Mouse (Mus musculus) CH12.LX (cell line): ENCODE measurements around the gene Hyal3. TPM values are rescaled to one million over a fixed set of nuclear protein-coding genes. Genes with fewer than 3 reads are reported as not detected.
A peak's percentile ranks its signal among the peaks of the same experiment; 100 is the strongest.

Source experiments
- DNase-seq: peaks from one replicate; pipeline ENCODE4 v3.0.0-alpha.2; 2013; ENCODE audit errors: extremely low read depth
- H3K27ac ChIP-seq: 2 replicates; pipeline ENCODE4 v1.5.1; 2012; ENCODE audit warnings: low read depth, mild to moderate bottlenecking, control low read depth, moderate library complexity; ENCODE audit not compliant: insufficient read depth
- H3K27me3 ChIP-seq: replicated peaks from 2 replicates; pipeline ENCODE3; 2012; ENCODE audit warnings: inconsistent platforms
- H3K36me3 ChIP-seq, 2 experiments: replicated peaks in 1 of 2; 2 replicates each; pipeline versions ENCODE3 to v1.6.1; 2012; ENCODE audit warnings: inconsistent platforms in 1 of 2, low read length in 1 of 2, mild to moderate bottlenecking in 1 of 2, mixed read lengths in 1 of 2, moderate library complexity in 1 of 2; ENCODE audit not compliant: control insufficient read depth in 1 of 2, insufficient read depth in 1 of 2
- H3K4me1 ChIP-seq, 2 experiments: 2 replicates each; pipeline ENCODE4 v1.6.1; 2012; ENCODE audit warnings: inconsistent platforms in 1 of 2, moderate library complexity in 1 of 2; ENCODE audit not compliant: insufficient read depth in 2 of 2, control insufficient read depth in 1 of 2
- H3K4me2 ChIP-seq: 2 replicates; pipeline ENCODE4 v1.6.1; 2012; ENCODE audit warnings: low read depth, mild to moderate bottlenecking, control low read depth; ENCODE audit not compliant: poor library complexity, insufficient read depth, severe bottlenecking
- H3K4me3 ChIP-seq, 3 experiments: fragments of 150-350 bp in 1 of 3; sonication (generic) in 1 of 3; replicated peaks in 1 of 3; 2 replicates each; pipeline versions ENCODE3 to v1.5.1; 2011 to 2012; ENCODE audit warnings: low read depth in 2 of 3, low read length in 2 of 3, mild to moderate bottlenecking in 2 of 3, moderate library complexity in 2 of 3, control low read depth in 1 of 3, improper control_type of control experiment in 1 of 3, inconsistent platforms in 1 of 3, mixed read lengths in 1 of 3; ENCODE audit not compliant: poor library complexity in 1 of 3
- H3K79me2 ChIP-seq: replicated peaks from 2 replicates; pipeline ENCODE4 v1.6.1; 2012; ENCODE audit warnings: mild to moderate bottlenecking, moderate library complexity; ENCODE audit not compliant: control insufficient read depth, poor library complexity, insufficient read depth, severe bottlenecking; ENCODE audit errors: extremely low read depth
- H3K9ac ChIP-seq: 2 replicates; pipeline ENCODE4 v1.6.1; 2012; ENCODE audit warnings: low read depth, mild to moderate bottlenecking, control low read depth, moderate library complexity; ENCODE audit not compliant: insufficient read depth
- H3K9me3 ChIP-seq: replicated peaks from 2 replicates; pipeline ENCODE3; 2012; ENCODE audit warnings: low read length, inconsistent platforms, mixed read lengths
- BHLHE40 ChIP-seq: IDR thresholded peaks from 2 replicates; pipeline ENCODE4 v1.6.1; 2011; ENCODE audit warnings: mild to moderate bottlenecking, low read depth, low read length, improper control_type of control experiment
- CTCF ChIP-seq, 2 experiments: IDR thresholded peaks in 1 of 2; conservative IDR thresholded peaks in 1 of 2; 2 replicates each; pipeline ENCODE4 v1.5.1; 2011 to 2012; ENCODE audit warnings: low read depth in 2 of 2, low read length in 2 of 2, improper control_type of control experiment in 1 of 2, inconsistent platforms in 1 of 2, mild to moderate bottlenecking in 1 of 2, moderate library complexity in 1 of 2
- ETS1 ChIP-seq: conservative IDR thresholded peaks from 2 replicates; pipeline ENCODE4 v1.6.1; 2012; ENCODE audit warnings: low read depth, mild to moderate bottlenecking, inconsistent platforms, low read length, improper control_type of control experiment, moderate library complexity
- GABPA ChIP-seq: IDR thresholded peaks from 2 replicates; pipeline ENCODE4 v1.6.1; 2012; ENCODE audit warnings: low read depth, low read length, improper control_type of control experiment, inconsistent platforms; ENCODE audit not compliant: insufficient replicate concordance
- KAT2A ChIP-seq: IDR thresholded peaks from 2 replicates; pipeline ENCODE4 v1.6.1; 2012; ENCODE audit warnings: low read length, improper control_type of control experiment, inconsistent platforms; ENCODE audit not compliant: insufficient replicate concordance
- MAX ChIP-seq: IDR thresholded peaks from 2 replicates; pipeline ENCODE4 v1.6.1; 2011; ENCODE audit warnings: low read length, improper control_type of control experiment
- MEF2A ChIP-seq: IDR thresholded peaks from 2 replicates; pipeline ENCODE4 v1.6.1; 2014; ENCODE audit warnings: low read depth, mild to moderate bottlenecking, inconsistent platforms, low read length, improper control_type of control experiment, borderline replicate concordance
- PAX5 ChIP-seq: IDR thresholded peaks from 2 replicates; pipeline ENCODE4 v1.6.1; 2012; ENCODE audit warnings: low read length, inconsistent platforms, mixed read lengths
- POLR2A ChIP-seq: IDR thresholded peaks from 2 replicates; pipeline ENCODE4 v1.6.1; 2011; ENCODE audit warnings: low read depth, mild to moderate bottlenecking, improper control_type of control experiment, low read length
- POLR2AphosphoS2 ChIP-seq: IDR thresholded peaks from 2 replicates; pipeline ENCODE4 v1.6.1; 2011; ENCODE audit warnings: low read depth, low read length, improper control_type of control experiment
- RAD21 ChIP-seq: IDR thresholded peaks from 2 replicates; pipeline ENCODE4 v1.6.1; 2011; ENCODE audit warnings: low read depth, mild to moderate bottlenecking, low read length, improper control_type of control experiment, moderate library complexity
- RCOR1 ChIP-seq: conservative IDR thresholded peaks from 2 replicates; pipeline ENCODE4 v1.6.1; 2012; ENCODE audit warnings: low read depth, mild to moderate bottlenecking, inconsistent platforms, low read length, improper control_type of control experiment
- SMC3 ChIP-seq: IDR thresholded peaks from 2 replicates; pipeline ENCODE4 v1.6.1; 2011; ENCODE audit warnings: low read depth, low read length, improper control_type of control experiment
- TCF12 ChIP-seq: IDR thresholded peaks from 2 replicates; pipeline ENCODE4 v1.6.1; 2014; ENCODE audit warnings: low read depth, mild to moderate bottlenecking, inconsistent platforms, low read length, improper control_type of control experiment
- USF2 ChIP-seq: conservative IDR thresholded peaks from 2 replicates; pipeline ENCODE4 v1.6.1; 2011; ENCODE audit warnings: low read depth, low read length, improper control_type of control experiment
- ZNF384 ChIP-seq: IDR thresholded peaks from 2 replicates; pipeline ENCODE4 v1.6.1; 2012; ENCODE audit warnings: low read depth, low read length, improper control_type of control experiment, inconsistent platforms
- dilution Hi-C: fragments of 300-500 bp; cut with MboI; formaldehyde crosslinking; loops from 2 replicates; pipeline ENCODE4 v1.14.3; 2020; ENCODE audit warnings: low sequenced_read_pairs; ENCODE audit not compliant: extremely low pct_unique_long_range_greater_than_20kb, extremely low pct_ligation_motif_present
- in situ Hi-C: fragments of 300-500 bp; cut with MboI; formaldehyde crosslinking; loops from 3 replicates; pipeline ENCODE4 v1.14.3; 2019; ENCODE audit warnings: low sequenced_read_pairs, low pct_ligation_motif_present, low pct_unique_long_range_greater_than_20kb, mixed read lengths
- polyA plus RNA-seq: library from polyadenylated mRNA; unstranded; fragments of >175 nt; gene quantifications from 2 replicates; pipeline ENCODE4 v1.2.1, GENCODE M21; 2012; ENCODE audit warnings: low read depth; ENCODE audit not compliant: insufficient read length
- total RNA-seq, 2 experiments: library from RNA; depleted of rRNA; stranded (reverse); fragments of 300-350 nt in 1 of 2; fragments of >200 nt in 1 of 2; gene quantifications; 2 replicates each; pipeline ENCODE4 v1.2.3; 2012 to 2014

Hyal3 gene
- total and polyA plus RNA-seq, 3 experiments: 0.12 to 0.21 (median 0.13) TPM

DNA sequence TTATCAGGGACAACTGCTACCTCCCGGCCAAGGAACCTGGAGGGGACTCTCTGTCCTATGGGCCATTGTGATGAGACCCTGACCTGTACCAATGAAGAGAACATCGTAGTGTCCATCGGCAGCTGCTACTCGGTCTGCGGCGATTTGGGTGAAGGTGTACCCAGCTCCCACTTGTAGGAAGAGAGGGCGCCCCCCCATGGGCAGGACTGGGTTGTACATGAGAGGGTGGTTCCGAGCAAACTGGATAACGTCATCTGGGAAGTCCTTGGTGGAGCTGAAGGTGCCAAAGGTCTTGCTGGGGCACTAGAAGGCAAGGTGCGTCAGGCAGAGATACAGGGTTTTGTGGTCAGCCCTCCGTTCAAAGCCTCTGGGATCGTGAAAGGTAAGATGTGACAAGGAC is 20.1 kb downstream of the Hyal3 start:
- dilution Hi-C loops (no loop called here), in situ Hi-C loops (no loop called here)
- Histone ChIP-seq H3K36me3 (peaks cover 4 to 59% of the 10 kb centered on the region in 2 experiments), H3K79me2 (no peaks in the 10 kb centered on the region), H3K27me3 (no peaks in the 10 kb centered on the region), H3K4me1 (peaks cover 27 to 48% of the 10 kb centered on the region in 2 experiments), H3K4me3 (no peak overlapping the region), H3K27ac (no peak overlapping the region), H3K9ac (no peak overlapping the region), H3K4me2 (no peak overlapping the region), H3K9me3 (no peaks in the 10 kb centered on the region)
- DNase-seq: no peak
- TF ChIP-seq KAT2A (no peak), CTCF (conservative IDR thresholded peaks at IDR 0.05 in 1 of 2, IDR thresholded peaks at IDR 0.05 in 1 of 2; ENCODE audit: low read depth in 2 of 2, low read length in 2 of 2) (peak in 1 of 2 experiments; percentile 36; a peak in 2 of 4 replicates)

DNA sequence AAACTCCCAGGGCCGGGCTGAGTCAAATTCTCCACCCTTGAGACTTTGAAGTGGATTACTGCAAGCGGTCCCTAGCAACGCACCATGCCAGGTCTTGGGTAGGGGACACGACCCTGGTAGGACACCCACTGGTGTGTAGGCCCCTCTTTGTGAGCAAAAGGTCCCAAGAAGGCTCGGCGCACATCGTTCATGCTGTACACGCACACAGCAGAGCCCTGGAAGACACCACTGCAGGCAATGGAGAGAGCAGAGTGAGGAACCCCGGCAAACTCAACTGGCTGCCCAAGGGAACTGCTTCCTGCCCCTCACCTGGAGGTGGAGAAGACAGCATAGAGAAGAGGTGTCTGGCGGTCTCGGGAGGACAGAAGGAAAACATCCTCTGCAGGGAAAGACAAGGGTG is 20.7 kb downstream of the Hyal3 start:
- in situ Hi-C loops (no loop called here), dilution Hi-C loops (no loop called here)
- Histone ChIP-seq H3K4me1 (peaks cover 27 to 48% of the 10 kb centered on the region in 2 experiments), H3K27ac (no peak overlapping the region), H3K36me3 (peaks cover 4 to 54% of the 10 kb centered on the region in 2 experiments), H3K4me2 (no peak overlapping the region), H3K9ac (no peak overlapping the region), H3K27me3 (no peaks in the 10 kb centered on the region), H3K4me3 (no peak overlapping the region), H3K9me3 (no peaks in the 10 kb centered on the region), H3K79me2 (no peaks in the 10 kb centered on the region)
- no peak for TF ChIP-seq POLR2A
- TF ChIP-seq MAX: no peak
- TF ChIP-seq ZNF384: no peak
- TF ChIP-seq POLR2AphosphoS2: no peak
- TF ChIP-seq PAX5: no peak
- no peak for TF ChIP-seq USF2
- no peak for TF ChIP-seq BHLHE40
- no peak for TF ChIP-seq SMC3
- TF ChIP-seq ETS1: no peak
- no peak for TF ChIP-seq RAD21
- no peak for TF ChIP-seq TCF12
- TF ChIP-seq MEF2A: no peak
- no peak for TF ChIP-seq GABPA
- TF ChIP-seq KAT2A: no peak
- no peak for TF ChIP-seq RCOR1
- DNase-seq: no peak
